Mouse (Mus musculus): Measurements from ENCODE around the gene Rnf212b. TPM values are rescaled to one million over a fixed set of nuclear protein-coding genes. Genes with fewer than 3 reads are reported as not detected.

Gene Rnf212b
- polyA plus RNA-seq, 1 experiment from 2014 or later, result not detected

DNA sequence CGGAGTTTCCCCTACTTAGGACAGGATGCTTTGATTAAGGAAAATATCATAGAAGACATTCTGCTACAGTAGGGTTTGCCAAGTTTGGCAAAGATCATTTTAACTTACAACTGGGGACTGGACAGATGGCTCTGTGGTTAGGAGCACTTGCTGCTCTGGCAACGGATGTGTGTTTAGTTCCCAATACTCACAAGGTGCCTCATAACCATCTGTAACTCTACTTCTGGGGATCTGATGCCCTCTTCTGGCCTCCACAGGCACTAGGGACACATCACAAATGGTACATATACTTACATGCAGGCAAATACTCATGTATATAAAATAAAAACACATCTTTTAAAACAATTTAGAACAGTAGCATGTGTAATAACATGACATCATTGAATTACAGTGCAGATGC is 3.9 kb downstream of the Rnf212b start:
- H3K27ac ChIP-seq (replicated peaks in 1 of 2; ENCODE audit: control insufficient read depth in 1 of 2, insufficient read depth in 1 of 2, low read depth in 2 of 2, low read length in 2 of 2), result no peak overlapping the region
- H3K9ac ChIP-seq (ENCODE audit: low read length), result no peak overlapping the region
- H3K4me3 ChIP-seq (ENCODE audit: control insufficient read depth in 1 of 2, insufficient read depth in 1 of 2, low read depth in 1 of 2, low read length in 2 of 2), result no peak overlapping the region
- no peaks in the 10 kb centered on the region for H3K4me1 ChIP-seq (ENCODE audit: control insufficient read depth in 2 of 2, insufficient read depth in 2 of 2, low read length in 2 of 2)
- no peaks in the 10 kb centered on the region for H3K36me3 ChIP-seq (ENCODE audit: control insufficient read depth, insufficient read depth, low read length)
- no peak for ATAC-seq (ENCODE audit: insufficient number of reproducible peaks, insufficient read depth, low FRiP score, low read depth)
- 51% methylated on average over 2 of the region's 2 CpGs for WGBS
- no peaks in the 10 kb centered on the region for H3K27me3 ChIP-seq (ENCODE audit: control insufficient read depth, insufficient read depth, low read length)
- no peak overlapping the region for H3K4me2 ChIP-seq (ENCODE audit: low read length)
- H3K9me3 ChIP-seq (ENCODE audit: control insufficient read depth, low read length), result no peaks in the 10 kb centered on the region

DNA sequence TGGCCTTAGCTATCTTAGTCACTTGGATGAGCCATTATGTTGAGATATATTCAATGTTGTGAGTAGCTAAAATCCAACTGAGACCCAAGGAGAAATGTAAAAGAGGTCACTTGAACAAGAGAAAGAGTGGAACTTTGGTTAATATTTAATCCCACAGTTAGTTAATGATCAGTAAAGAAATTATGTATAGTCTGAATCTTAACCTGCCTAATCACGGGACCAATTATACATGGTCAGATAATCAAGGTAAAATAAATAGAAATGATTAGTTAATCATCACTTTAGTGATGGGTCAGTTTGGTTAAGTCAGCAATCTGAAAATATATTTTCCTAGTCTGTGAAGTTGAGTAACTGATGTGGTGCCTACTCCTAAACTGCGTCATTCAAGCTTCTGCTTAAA is 8.4 kb downstream of the Rnf212b start:
- WGBS, result 84% methylated on average over 2 of the region's 2 CpGs
- H3K4me1 ChIP-seq (ENCODE audit: control insufficient read depth in 2 of 2, insufficient read depth in 2 of 2, low read length in 2 of 2), result no peaks in the 10 kb centered on the region
- no peaks in the 10 kb centered on the region for H3K27me3 ChIP-seq (ENCODE audit: control insufficient read depth, insufficient read depth, low read length)
- no peak for ATAC-seq (ENCODE audit: insufficient number of reproducible peaks, insufficient read depth, low FRiP score, low read depth)
- H3K36me3 ChIP-seq (ENCODE audit: control insufficient read depth, insufficient read depth, low read length), result no peaks in the 10 kb centered on the region
- H3K9ac ChIP-seq (ENCODE audit: low read length), result no peak overlapping the region
- no peak overlapping the region for H3K27ac ChIP-seq (replicated peaks in 1 of 2; ENCODE audit: control insufficient read depth in 1 of 2, insufficient read depth in 1 of 2, low read depth in 2 of 2, low read length in 2 of 2)
- H3K9me3 ChIP-seq (ENCODE audit: control insufficient read depth, low read length), result no peaks in the 10 kb centered on the region
- H3K4me2 ChIP-seq (ENCODE audit: low read length), result no peak overlapping the region
- no peak overlapping the region for H3K4me3 ChIP-seq (ENCODE audit: control insufficient read depth in 1 of 2, insufficient read depth in 1 of 2, low read depth in 1 of 2, low read length in 2 of 2)

- 89% methylated on average over 1 of the region's 1 CpGs for WGBS
- H3K4me1 ChIP-seq (ENCODE audit: control insufficient read depth in 2 of 2, insufficient read depth in 2 of 2, low read length in 2 of 2), result no peaks in the 10 kb centered on the region
- no peak overlapping the region for H3K4me3 ChIP-seq (ENCODE audit: control insufficient read depth in 1 of 2, insufficient read depth in 1 of 2, low read depth in 1 of 2, low read length in 2 of 2)
- H3K36me3 ChIP-seq (ENCODE audit: control insufficient read depth, insufficient read depth, low read length), result no peaks in the 10 kb centered on the region
- H3K4me2 ChIP-seq (ENCODE audit: low read length), result no peak overlapping the region
- no peak for ATAC-seq (ENCODE audit: insufficient number of reproducible peaks, insufficient read depth, low FRiP score, low read depth)
- no peaks in the 10 kb centered on the region for H3K27me3 ChIP-seq (ENCODE audit: control insufficient read depth, insufficient read depth, low read length)
- no peaks in the 10 kb centered on the region for H3K9me3 ChIP-seq (ENCODE audit: control insufficient read depth, low read length)
- H3K27ac ChIP-seq (replicated peaks in 1 of 2; ENCODE audit: control insufficient read depth in 1 of 2, insufficient read depth in 1 of 2, low read depth in 2 of 2, low read length in 2 of 2), result no peak overlapping the region
- H3K9ac ChIP-seq (ENCODE audit: low read length), result no peak overlapping the region
These were observed 9.8 kb downstream of the Rnf212b start for GRCm38 (mm10) chr14:54823716-54824115.

GRCm38 (mm10) chr14:54843461-54843860 is 29.5 kb downstream of the Rnf212b start:
- no peak overlapping the region for H3K4me2 ChIP-seq (ENCODE audit: low read length)
- no peak for ATAC-seq (ENCODE audit: insufficient number of reproducible peaks, insufficient read depth, low FRiP score, low read depth)
- WGBS, result 3% methylated on average over 4 of the region's 4 CpGs

GRCm38 (mm10) chr14:54855726-54856125 is 41.8 kb downstream of the Rnf212b start:
- Histone ChIP-seq H3K4me1 (ENCODE audit: control insufficient read depth in 2 of 2, insufficient read depth in 2 of 2, low read length in 2 of 2) (no peaks in the 10 kb centered on the region), H3K4me3 (ENCODE audit: control insufficient read depth in 1 of 2, insufficient read depth in 1 of 2, low read depth in 1 of 2, low read length in 2 of 2) (no peak overlapping the region), H3K9me3 (ENCODE audit: control insufficient read depth, low read length) (no peaks in the 10 kb centered on the region), H3K36me3 (ENCODE audit: control insufficient read depth, insufficient read depth, low read length) (peaks cover 32% of the 10 kb centered on the region), H3K4me2 (ENCODE audit: low read length) (no peak overlapping the region), H3K27ac (replicated peaks in 1 of 2; ENCODE audit: control insufficient read depth in 1 of 2, insufficient read depth in 1 of 2, low read depth in 2 of 2, low read length in 2 of 2) (no peak overlapping the region), H3K27me3 (ENCODE audit: control insufficient read depth, insufficient read depth, low read length) (no peaks in the 10 kb centered on the region), H3K9ac (ENCODE audit: low read length) (no peak overlapping the region)
- 92% methylated on average over 3 of the region's 3 CpGs for WGBS
- no peak for ATAC-seq (ENCODE audit: insufficient number of reproducible peaks, insufficient read depth, low FRiP score, low read depth)

More at GRCm38 (mm10) chr14:54843461-54843860, 29.5 kb downstream of the Rnf212b start:
- Histone ChIP-seq H3K9ac (ENCODE audit: low read length) (0 out of 2 replicates have a peak overlapping the region, but pooled peaks have one; percentile 14), H3K4me1 (ENCODE audit: control insufficient read depth in 2 of 2, insufficient read depth in 2 of 2, low read length in 2 of 2) (no peaks in the 10 kb centered on the region), H3K9me3 (ENCODE audit: control insufficient read depth, low read length) (no peaks in the 10 kb centered on the region), H3K27me3 (ENCODE audit: control insufficient read depth, insufficient read depth, low read length) (0 out of 2 replicates have a peak, but pooled peaks cover 7% of the 10 kb centered on the region), H3K4me3 (ENCODE audit: control insufficient read depth in 1 of 2, insufficient read depth in 1 of 2, low read depth in 1 of 2, low read length in 2 of 2) (no peak overlapping the region), H3K27ac (replicated peaks in 1 of 2; ENCODE audit: control insufficient read depth in 1 of 2, insufficient read depth in 1 of 2, low read depth in 2 of 2, low read length in 2 of 2) (no peak overlapping the region), H3K36me3 (ENCODE audit: control insufficient read depth, insufficient read depth, low read length) (no peaks in the 10 kb centered on the region)

DNA sequence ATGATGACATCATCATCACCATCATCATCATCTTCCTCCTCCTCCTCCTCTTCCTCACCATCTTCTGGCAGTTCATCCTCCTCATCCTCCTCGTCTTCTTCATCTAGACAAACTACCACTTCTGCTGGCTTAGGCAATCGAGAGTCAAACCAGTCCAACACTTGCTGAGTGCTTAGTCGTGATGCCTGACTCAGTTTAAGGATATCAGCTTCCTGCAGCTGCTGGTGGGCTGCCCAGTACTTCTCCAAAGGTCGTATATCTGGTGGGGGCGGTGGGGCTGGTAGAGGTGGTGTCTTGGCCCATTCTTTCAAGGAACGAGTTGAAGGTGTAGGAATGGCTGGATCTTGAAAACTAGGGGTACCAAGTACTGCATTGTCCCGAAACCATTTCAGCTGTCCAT is 42.8 kb downstream of the Rnf212b start:
- Histone ChIP-seq H3K27ac (replicated peaks in 1 of 2; ENCODE audit: control insufficient read depth in 1 of 2, insufficient read depth in 1 of 2, low read depth in 2 of 2, low read length in 2 of 2) (no peak overlapping the region), H3K9me3 (ENCODE audit: control insufficient read depth, low read length) (no peaks in the 10 kb centered on the region), H3K9ac (ENCODE audit: low read length) (no peak overlapping the region), H3K27me3 (ENCODE audit: control insufficient read depth, insufficient read depth, low read length) (no peaks in the 10 kb centered on the region), H3K4me1 (ENCODE audit: control insufficient read depth in 2 of 2, insufficient read depth in 2 of 2, low read length in 2 of 2) (no peaks in the 10 kb centered on the region), H3K4me2 (ENCODE audit: low read length) (no peak overlapping the region), H3K36me3 (ENCODE audit: control insufficient read depth, insufficient read depth, low read length) (peaks cover 32% of the 10 kb centered on the region), H3K4me3 (ENCODE audit: control insufficient read depth in 1 of 2, insufficient read depth in 1 of 2, low read depth in 1 of 2, low read length in 2 of 2) (no peak overlapping the region)
- no peak for ATAC-seq (ENCODE audit: insufficient number of reproducible peaks, insufficient read depth, low FRiP score, low read depth)
- 76% methylated on average over 7 of the region's 7 CpGs for WGBS

GRCm38 (mm10) chr14:54857891-54858290 is 44.0 kb downstream of the Rnf212b start:
- H3K9me3 ChIP-seq (ENCODE audit: control insufficient read depth, low read length), result no peaks in the 10 kb centered on the region
- no peak overlapping the region for H3K4me3 ChIP-seq (ENCODE audit: control insufficient read depth in 1 of 2, insufficient read depth in 1 of 2, low read depth in 1 of 2, low read length in 2 of 2)
- H3K4me1 ChIP-seq (ENCODE audit: control insufficient read depth in 2 of 2, insufficient read depth in 2 of 2, low read length in 2 of 2), result no peaks in the 10 kb centered on the region
- no peak overlapping the region for H3K9ac ChIP-seq (ENCODE audit: low read length)
- peaks cover 32% of the 10 kb centered on the region for H3K36me3 ChIP-seq (ENCODE audit: control insufficient read depth, insufficient read depth, low read length)
- no peak for ATAC-seq (ENCODE audit: insufficient number of reproducible peaks, insufficient read depth, low FRiP score, low read depth)
- 85% methylated on average over 9 of the region's 9 CpGs for whole genome bisulfite sequencing
- H3K4me2 ChIP-seq (ENCODE audit: low read length), result no peak overlapping the region
- no peaks in the 10 kb centered on the region for H3K27me3 ChIP-seq (ENCODE audit: control insufficient read depth, insufficient read depth, low read length)
- no peak overlapping the region for H3K27ac ChIP-seq (replicated peaks in 1 of 2; ENCODE audit: control insufficient read depth in 1 of 2, insufficient read depth in 1 of 2, low read depth in 2 of 2, low read length in 2 of 2)

DNA sequence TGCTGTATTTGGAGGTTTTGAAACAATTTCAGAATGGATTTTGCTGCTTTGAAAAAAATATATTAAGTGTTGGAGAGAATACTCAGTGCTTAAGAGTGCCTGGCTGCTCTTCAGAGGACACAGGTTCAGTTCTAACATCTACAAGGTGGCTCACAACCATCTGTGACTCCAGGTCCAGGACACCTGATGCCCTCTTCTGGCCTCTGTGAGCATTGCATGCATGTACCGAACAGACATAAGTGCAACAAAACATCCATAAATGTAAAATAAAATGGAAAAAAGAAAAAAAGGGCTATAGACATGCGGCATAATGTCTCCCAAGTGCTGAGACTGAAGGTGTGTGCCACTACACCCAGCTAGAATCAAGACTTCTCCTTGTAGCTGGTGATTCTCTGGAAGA is 46.6 kb downstream of the Rnf212b start:
- Histone ChIP-seq H3K27ac (replicated peaks in 1 of 2; ENCODE audit: control insufficient read depth in 1 of 2, insufficient read depth in 1 of 2, low read depth in 2 of 2, low read length in 2 of 2) (no peak overlapping the region), H3K4me1 (ENCODE audit: control insufficient read depth in 2 of 2, insufficient read depth in 2 of 2, low read length in 2 of 2) (peaks cover 2 to 5% of the 10 kb centered on the region in 2 experiments; a peak in 2 of 4 replicates), H3K9me3 (ENCODE audit: control insufficient read depth, low read length) (no peaks in the 10 kb centered on the region), H3K27me3 (ENCODE audit: control insufficient read depth, insufficient read depth, low read length) (no peaks in the 10 kb centered on the region), H3K9ac (ENCODE audit: low read length) (no peak overlapping the region), H3K36me3 (ENCODE audit: control insufficient read depth, insufficient read depth, low read length) (peaks cover 24% of the 10 kb centered on the region), H3K4me3 (ENCODE audit: control insufficient read depth in 1 of 2, insufficient read depth in 1 of 2, low read depth in 1 of 2, low read length in 2 of 2) (no peak overlapping the region), H3K4me2 (ENCODE audit: low read length) (no peak overlapping the region)
- 45% methylated on average over 2 of the region's 2 CpGs for WGBS
- no peak for ATAC-seq (ENCODE audit: insufficient number of reproducible peaks, insufficient read depth, low FRiP score, low read depth)

Data from heart, embryonic 14.5 days (tissue).